In genomic region chr10:79820277-79820676, GRCm38 (mm10) we compare ENCODE assay signal across 18 mouse cellular contexts. TPM values are rescaled to one million over a fixed set of nuclear protein-coding genes. Genes with fewer than 3 reads are reported as not detected.
DNase-seq lines count a peak whose midpoint lies in the region; ATAC-seq and TF ChIP-seq lines count a peak whose summit lies in the region.
"Had no signal": no experiment of that assay in that cellular context is flagged by ENCODE, and none has a peak within 500 bp of the region (broad histone marks: within the 10 kb centered on the region; RNA-seq: fewer than 3 reads in every experiment).

No protein-coding gene starts in this region.

- ATAC-seq in lung, embryonic 15.5 days (ENCODE audit: borderline replicate concordance, extremely low read depth, low FRiP score, low TSS enrichment) = no peak
- no peak for ATAC-seq in intestine, embryonic 15.5 days
- ATAC-seq in stomach, postnatal 0 days (ENCODE audit: low FRiP score, low TSS enrichment) = no peak
- ATAC-seq: hindbrain, embryonic 16.5 days; midbrain, embryonic 16.5 days had no signal

- H3K4me1 ChIP-seq in kidney, adult 2 months (ENCODE audit: control insufficient read depth, insufficient read depth, low read length) = peaks cover 38% of the 10 kb centered on the region
- peaks cover 21% of the 10 kb centered on the region for H3K4me1 ChIP-seq in lung, embryonic 15.5 days
- H3K4me1 ChIP-seq in intestine, embryonic 15.5 days (replicated peaks) = peaks cover 31% of the 10 kb centered on the region
- 0 out of 2 replicates have a peak, but pooled peaks cover 7% of the 10 kb centered on the region for H3K4me1 ChIP-seq in stomach, postnatal 0 days (replicated peaks; ENCODE audit: control insufficient read depth, insufficient read depth)

- no peak for DNase-seq in kidney, adult 2 months
- no peak for DNase-seq in kidney, adult 11 months
- no peak for DNase-seq in lung, postnatal 14 days
- no peak for DNase-seq in stomach, postnatal 0 days (ENCODE audit: low spot score)
- DNase-seq in spleen, postnatal 36 days (ENCODE audit: low spot score in 2 of 2) = no peak
- DNase-seq: B cell, adult 2 months; cerebellum, adult 2 months; heart, adult 18-20 months; heart, postnatal 36 days; retina, postnatal 1 day; thymus, adult 2 months had no signal

- no peak for TF ChIP-seq POLR2A in kidney, adult 2 months (IDR thresholded peaks at IDR 0.05; ENCODE audit: low read depth, low read length)

- WGBS in kidney, adult 2 months = 71% methylated on average over 8 of the region's 8 CpGs
- 87% methylated on average over 8 of the region's 8 CpGs for WGBS in lung, embryonic 15.5 days
- 70% methylated on average over 8 of the region's 8 CpGs for WGBS in intestine, embryonic 15.5 days
- 67% methylated on average over 8 of the region's 8 CpGs for WGBS in stomach, postnatal 0 days

- no peak overlapping the region for H3K4me2 ChIP-seq in lung, embryonic 15.5 days
- peak overlapping the region; percentile 56 for H3K4me2 ChIP-seq in intestine, embryonic 15.5 days (replicated peaks)
- peak overlapping the region; percentile 23; the same call in 1 of the 2 replicates for H3K4me2 ChIP-seq in stomach, postnatal 0 days (replicated peaks; ENCODE audit: low read depth)
- H3K4me2 ChIP-seq: forebrain, embryonic 12.5 days; neural tube, embryonic 15.5 days had no signal

- no peaks in the 10 kb centered on the region for H3K9me3 ChIP-seq in lung, embryonic 15.5 days
- H3K9me3 ChIP-seq in intestine, embryonic 15.5 days = no peaks in the 10 kb centered on the region
- H3K9me3 ChIP-seq in stomach, postnatal 0 days (ENCODE audit: control insufficient read depth, low read length) = no peaks in the 10 kb centered on the region
- H3K9me3 ChIP-seq: forebrain, embryonic 12.5 days; neural tube, embryonic 15.5 days had no signal

- H3K27ac ChIP-seq in kidney, adult 2 months (ENCODE audit: insufficient read depth, low read depth, low read length) = peak overlapping the region; percentile 40
- H3K27ac ChIP-seq in lung, embryonic 15.5 days = peak overlapping the region; percentile 61; the same call in 1 of the 2 replicates
- H3K27ac ChIP-seq in intestine, embryonic 15.5 days = peak overlapping the region; percentile 78
- peak overlapping the region; percentile 70 for H3K27ac ChIP-seq in stomach, postnatal 0 days (replicated peaks)
- H3K27ac ChIP-seq: forebrain, embryonic 12.5 days; liver, embryonic 14.5 days; neural tube, embryonic 15.5 days had no signal

- H3K4me3 ChIP-seq in kidney, adult 2 months (ENCODE audit: insufficient read depth, low read depth, low read length) = no peak overlapping the region
- H3K4me3 ChIP-seq in lung, embryonic 15.5 days = no peak overlapping the region
- H3K4me3 ChIP-seq in intestine, embryonic 15.5 days (replicated peaks) = no peak overlapping the region
- no peak overlapping the region for H3K4me3 ChIP-seq in stomach, postnatal 0 days (ENCODE audit: low read depth, low read length)
- H3K4me3 ChIP-seq: forebrain, embryonic 12.5 days; neural tube, embryonic 15.5 days had no signal

- no peak for TF ChIP-seq CTCF in kidney, adult 2 months (conservative IDR thresholded peaks at IDR 0.05; ENCODE audit: insufficient read depth, insufficient read length, low read depth, low read length)
- TF ChIP-seq CTCF in stomach, postnatal 0 days (IDR thresholded peaks at IDR 0.05; ENCODE audit: low read depth) = no peak

- no peaks in the 10 kb centered on the region; the same call in 1 of the 2 replicates for H3K36me3 ChIP-seq in kidney, adult 2 months (ENCODE audit: control insufficient read depth, insufficient read depth, low read length)
- H3K36me3 ChIP-seq in lung, embryonic 15.5 days = peaks cover 12% of the 10 kb centered on the region
- H3K36me3 ChIP-seq in intestine, embryonic 15.5 days = 0 out of 2 replicates have a peak, but pooled peaks cover 14% of the 10 kb centered on the region
- no peaks in the 10 kb centered on the region for H3K36me3 ChIP-seq in stomach, postnatal 0 days (ENCODE audit: control insufficient read depth, insufficient read depth, low read length)

- H3K9ac ChIP-seq in lung, embryonic 15.5 days = no peak overlapping the region
- H3K9ac ChIP-seq in intestine, embryonic 15.5 days = no peak overlapping the region
- H3K9ac ChIP-seq in stomach, postnatal 0 days (ENCODE audit: low read length) = no peak overlapping the region
- H3K9ac ChIP-seq: forebrain, embryonic 12.5 days; liver, embryonic 14.5 days; neural tube, embryonic 15.5 days had no signal

- TF ChIP-seq EP300 in stomach, postnatal 0 days (optimal IDR thresholded peaks at IDR 0.05) = no peak

- H3K27me3 ChIP-seq in kidney, adult 2 months (replicated peaks; ENCODE audit: control insufficient read depth, insufficient read depth, low read length) = no peaks in the 10 kb centered on the region
- H3K27me3 ChIP-seq in lung, embryonic 15.5 days = no peaks in the 10 kb centered on the region
- no peaks in the 10 kb centered on the region for H3K27me3 ChIP-seq in intestine, embryonic 15.5 days (replicated peaks)
- H3K27me3 ChIP-seq in stomach, postnatal 0 days (ENCODE audit: control insufficient read depth, insufficient read depth, low read length) = no peaks in the 10 kb centered on the region
- H3K27me3 ChIP-seq: forebrain, embryonic 12.5 days; neural tube, embryonic 15.5 days had no signal

RNA-seq across cellular contexts. Expression of gene Misp, which starts 0.5 kb away (rescaled TPM):
- polyA plus RNA-seq in kidney, adult 2 months (2012; rRNA removed) = 17.9 and 19.9 TPM in 2 replicates
- 7.7 and 10.2 TPM in 2 replicates for polyA plus RNA-seq in lung, embryonic 15.5 days (2015; fragmentation: Nextera tagmentation; extraction: Ambion mirVana)
- 141 and 154 TPM in 2 replicates for polyA plus RNA-seq in intestine, embryonic 15.5 days (2015; fragmentation: Nextera tagmentation; extraction: Ambion mirVana)
- polyA plus RNA-seq in stomach, postnatal 0 days (2015; fragmentation: Nextera tagmentation; extraction: Ambion mirVana) = 57.6 and 58.0 TPM in 2 replicates

RNA-seq across cellular contexts. Expression of gene Palm, which starts 26.9 kb away (rescaled TPM):
- polyA plus RNA-seq in kidney, adult 2 months (2012; rRNA removed) = 110 and 121 TPM in 2 replicates
- polyA plus RNA-seq in lung, embryonic 15.5 days (2015; fragmentation: Nextera tagmentation; extraction: Ambion mirVana) = 61.3 and 63.7 TPM in 2 replicates
- 48.1 and 48.5 TPM in 2 replicates for polyA plus RNA-seq in intestine, embryonic 15.5 days (2015; fragmentation: Nextera tagmentation; extraction: Ambion mirVana)
- polyA plus RNA-seq in stomach, postnatal 0 days (2015; fragmentation: Nextera tagmentation; extraction: Ambion mirVana) = 27.8 and 29.1 TPM in 2 replicates

RNA-seq across cellular contexts. Expression of gene Prss57, which starts 29.5 kb away (rescaled TPM):
- 0.03 and 0.08 TPM in 2 replicates for polyA plus RNA-seq in kidney, adult 2 months (2012; rRNA removed)
- polyA plus RNA-seq in lung, embryonic 15.5 days (2015; fragmentation: Nextera tagmentation; extraction: Ambion mirVana) = 0.40 and 1.9 TPM in 2 replicates
- polyA plus RNA-seq in intestine, embryonic 15.5 days (2015; fragmentation: Nextera tagmentation; extraction: Ambion mirVana) = 0.09 TPM in 1 of 2 replicates, not detected in the other
- polyA plus RNA-seq in stomach, postnatal 0 days (2015; fragmentation: Nextera tagmentation; extraction: Ambion mirVana) = 0.04 and 0.15 TPM in 2 replicates
- polyA plus RNA-seq: hindbrain, embryonic 16.5 days had no signal

RNA-seq across cellular contexts. Expression of gene Ptbp1, which starts 34.0 kb away (rescaled TPM):
- 184 and 198 TPM in 2 replicates for polyA plus RNA-seq in kidney, adult 2 months (2012; rRNA removed)
- polyA plus RNA-seq in lung, embryonic 15.5 days (2015; fragmentation: Nextera tagmentation; extraction: Ambion mirVana) = 367 and 368 TPM in 2 replicates
- 307 and 314 TPM in 2 replicates for polyA plus RNA-seq in intestine, embryonic 15.5 days (2015; fragmentation: Nextera tagmentation; extraction: Ambion mirVana)
- 99.3 and 103 TPM in 2 replicates for polyA plus RNA-seq in stomach, postnatal 0 days (2015; fragmentation: Nextera tagmentation; extraction: Ambion mirVana)

RNA-seq across cellular contexts. Expression of gene Fstl3, which starts 43.2 kb away (rescaled TPM):
- polyA plus RNA-seq in kidney, adult 2 months (2012; rRNA removed) = 17.0 and 24.1 TPM in 2 replicates
- polyA plus RNA-seq in lung, embryonic 15.5 days (2015; fragmentation: Nextera tagmentation; extraction: Ambion mirVana) = 19.2 and 20.5 TPM in 2 replicates
- polyA plus RNA-seq in intestine, embryonic 15.5 days (2015; fragmentation: Nextera tagmentation; extraction: Ambion mirVana) = 14.0 and 16.1 TPM in 2 replicates
- polyA plus RNA-seq in stomach, postnatal 0 days (2015; fragmentation: Nextera tagmentation; extraction: Ambion mirVana) = 14.1 and 17.6 TPM in 2 replicates
